Mouse (Mus musculus) right cerebral cortex, postnatal 14 days (tissue): ENCODE measurements at regions not wholly inside any gene's neighbourhood (a gene's known extent, or its start where the extent isn't known, plus 50 kb on each side); places are given as distances from the start of the nearest gene placed in this dataset.

ENCODE experiments used
- DNase-seq: peaks from one replicate; pipeline ENCODE4 v3.0.0; 2022

DNA sequence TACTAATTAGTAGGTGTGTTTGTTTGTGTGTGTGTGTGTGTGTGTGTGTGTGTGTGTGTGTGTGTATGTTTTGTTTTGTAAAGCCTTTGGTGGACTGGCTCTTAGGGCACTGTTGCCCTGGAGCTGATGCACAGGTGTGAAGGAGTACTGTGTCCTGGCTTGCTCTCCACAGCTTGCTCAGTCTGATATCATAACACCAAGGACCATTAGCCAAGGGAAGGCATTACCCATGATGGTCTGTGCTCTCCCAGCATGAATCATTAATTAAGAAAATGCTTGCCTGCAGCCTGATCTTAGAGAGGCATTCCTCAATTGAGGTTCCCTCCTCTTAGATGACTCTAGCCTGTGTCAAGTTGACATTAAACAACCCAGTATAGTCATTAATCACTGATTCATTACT lies 54.7 kb downstream of the Spry2 start:
- no peak for DNase-seq

DNA sequence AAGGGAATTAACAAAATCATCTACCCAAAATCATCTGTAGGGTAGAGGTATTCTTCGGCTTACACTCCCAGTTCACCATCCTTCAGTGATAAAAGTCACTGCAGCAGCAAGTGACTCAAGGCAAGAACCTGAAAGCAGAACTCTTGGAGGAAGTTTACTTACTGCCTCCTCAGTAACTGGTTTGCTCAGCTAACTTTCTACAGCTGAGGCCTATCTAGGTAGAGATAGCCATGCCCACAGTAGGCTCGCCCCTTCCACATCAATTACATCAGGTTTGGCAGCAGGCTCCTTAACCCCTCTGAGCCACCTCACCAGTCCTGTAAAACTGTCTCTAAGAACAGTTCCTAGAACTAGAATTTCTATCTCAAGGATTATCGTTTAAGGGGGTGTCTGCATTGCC lies 59.1 kb downstream of the Spry2 start:
- no peak for DNase-seq

DNA sequence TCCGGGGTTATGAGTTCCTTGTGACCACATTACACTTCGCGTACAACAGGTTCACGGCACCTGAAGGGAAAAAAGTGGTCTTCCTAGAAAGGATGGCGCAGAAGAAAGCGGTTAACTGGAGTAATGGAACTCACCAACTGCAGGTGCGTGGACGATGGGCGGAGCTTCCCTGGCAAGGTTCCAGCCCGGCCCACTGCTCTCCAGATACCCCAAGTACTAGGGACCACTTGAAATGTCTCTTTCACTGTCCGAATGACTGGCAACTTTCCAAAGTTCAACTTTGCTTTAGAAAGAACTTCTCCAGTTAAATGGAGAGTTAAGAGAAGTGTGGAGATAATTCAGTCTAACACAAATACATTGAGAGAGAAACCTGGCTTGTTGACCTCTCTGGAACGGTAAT lies 65.9 kb downstream of the Spry2 start:
- no peak for DNase-seq

DNA sequence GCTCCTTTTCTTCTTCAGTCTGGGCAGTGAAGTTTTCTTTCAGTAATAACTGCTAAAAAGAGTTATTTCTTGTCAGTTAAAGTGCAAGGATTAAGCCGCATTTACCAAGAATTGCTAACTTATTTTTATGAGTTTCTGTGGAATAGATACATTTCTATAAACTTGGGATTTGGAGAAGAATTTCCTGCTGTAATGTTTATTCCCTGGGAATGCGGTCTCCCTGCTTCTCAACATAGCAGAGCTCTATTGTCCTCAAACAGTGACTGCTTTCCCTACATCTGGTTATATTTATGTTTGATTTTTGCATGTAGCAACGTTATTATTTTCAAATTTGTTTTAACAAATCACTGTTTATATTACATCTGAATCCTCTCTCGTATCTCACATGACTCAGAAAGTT lies 66.3 kb downstream of the Spry2 start:
- DNase-seq, result no peak

DNA sequence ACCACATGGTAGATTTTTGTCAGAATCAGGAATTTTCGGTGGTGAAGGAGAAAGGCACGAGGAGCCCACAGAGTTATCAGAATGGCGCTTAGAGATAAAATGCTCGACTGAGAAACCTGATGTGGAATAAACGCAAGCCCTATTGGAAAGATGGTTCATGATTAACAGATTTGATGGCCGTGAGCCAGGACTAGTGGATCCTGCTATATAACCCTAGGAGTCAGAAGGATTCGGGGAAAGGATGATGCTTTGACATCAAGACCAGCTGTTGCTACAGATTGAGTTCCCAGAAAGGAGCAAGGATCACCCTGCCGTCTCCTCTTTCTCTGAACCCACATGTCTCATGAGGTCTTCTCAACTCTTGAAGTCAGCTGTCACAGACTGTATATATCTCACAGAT lies 73.5 kb downstream of the Spry2 start:
- DNase-seq, result no peak

DNA sequence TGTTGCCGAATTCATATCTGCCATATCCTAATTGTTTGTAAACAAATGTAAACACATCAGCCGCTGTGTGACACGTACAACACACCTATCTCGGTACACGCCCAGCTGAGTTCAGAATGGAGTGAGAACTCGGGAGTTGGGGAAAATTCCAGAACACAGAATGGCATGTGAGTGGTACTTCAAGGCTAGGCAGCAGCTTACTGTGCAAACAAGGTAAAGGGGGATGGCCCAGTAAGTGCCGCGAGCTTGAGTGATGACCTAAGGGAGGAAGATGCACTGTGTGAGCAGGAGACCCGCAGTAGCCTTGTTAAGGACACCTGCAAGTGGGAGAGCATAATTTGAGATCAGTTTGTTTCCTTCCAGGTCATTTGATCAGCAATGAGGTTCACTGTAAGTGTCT lies 74.0 kb downstream of the Spry2 start:
- no peak for DNase-seq

DNA sequence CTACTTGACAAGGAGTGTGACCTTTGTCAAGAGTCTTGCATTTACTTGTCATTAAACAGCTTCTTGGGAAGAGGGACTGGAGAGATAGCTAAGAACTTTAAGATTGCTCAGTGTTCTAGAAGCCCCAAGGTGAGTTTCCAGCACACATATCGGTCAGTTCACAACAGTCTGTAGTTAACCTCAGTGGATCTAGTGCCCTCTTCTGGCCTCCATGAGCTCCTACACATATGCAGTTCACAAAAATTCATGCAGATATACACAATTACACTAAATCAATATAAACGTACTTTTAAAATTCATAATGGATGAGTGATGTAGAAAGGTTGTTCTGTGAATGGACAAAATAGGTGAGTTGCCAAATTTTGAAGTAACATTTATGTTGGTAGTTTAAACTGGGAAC lies 77.1 kb downstream of the Spry2 start:
- DNase-seq, result no peak

DNA sequence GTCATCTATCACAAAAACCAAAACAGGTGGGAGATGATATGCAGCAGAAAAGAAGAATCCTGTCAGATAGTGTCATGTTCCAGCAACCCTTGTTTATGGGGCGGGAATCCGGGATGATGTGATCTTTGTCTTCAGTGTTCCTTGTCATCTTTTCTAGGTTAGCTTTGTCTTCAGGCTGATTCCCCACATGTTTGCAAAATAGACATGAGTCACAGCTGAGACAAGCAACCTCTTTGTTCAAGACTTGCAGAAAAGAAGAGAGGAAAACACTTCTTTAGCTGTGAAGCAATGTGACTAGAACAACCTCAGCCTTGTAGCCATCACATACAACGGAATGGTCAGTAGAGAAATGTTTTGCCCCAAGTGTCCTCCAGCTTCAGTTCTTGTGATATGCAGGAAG lies 77.8 kb downstream of the Spry2 start:
- no peak for DNase-seq

DNA sequence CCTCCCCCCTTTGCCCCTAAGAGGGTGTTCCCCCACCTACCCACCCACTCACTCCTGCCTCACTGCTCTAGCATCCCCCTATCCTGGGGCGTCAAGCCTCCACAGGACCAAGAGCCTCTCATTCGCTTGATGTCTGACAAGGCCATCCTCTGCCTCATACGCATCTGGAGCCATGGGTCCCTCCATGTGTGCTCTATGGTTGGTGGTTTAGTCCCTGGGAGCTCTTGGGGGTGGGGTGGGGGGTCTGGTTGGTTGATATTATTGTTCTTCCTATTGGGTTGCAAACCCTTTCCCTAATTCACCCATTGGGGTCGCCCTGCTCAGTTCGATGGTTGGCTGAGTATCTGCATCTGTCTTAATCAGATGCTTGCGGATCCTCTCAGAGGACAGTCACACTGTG lies 79.1 kb downstream of the Spry2 start:
- no peak for DNase-seq

DNA sequence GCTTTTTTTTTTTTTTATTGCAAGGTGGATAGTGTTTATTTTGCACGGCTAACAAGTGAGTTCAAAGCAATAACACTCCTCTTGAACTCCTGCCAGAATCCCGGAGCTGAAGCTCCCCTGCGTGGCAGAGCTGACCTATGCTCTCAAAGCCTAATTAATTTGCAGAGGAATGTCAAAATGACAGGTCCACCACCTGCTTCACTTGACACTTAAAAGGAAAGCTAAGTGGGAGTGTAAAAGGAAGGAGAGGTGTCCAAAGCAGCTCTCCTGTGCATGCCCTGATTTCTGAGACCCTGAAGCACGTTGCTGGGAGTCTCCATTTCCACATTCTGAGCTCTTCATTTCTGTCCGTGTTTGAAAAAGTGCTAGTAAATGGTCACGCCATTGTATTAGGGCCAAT lies 80.8 kb downstream of the Spry2 start:
- no peak for DNase-seq

DNA sequence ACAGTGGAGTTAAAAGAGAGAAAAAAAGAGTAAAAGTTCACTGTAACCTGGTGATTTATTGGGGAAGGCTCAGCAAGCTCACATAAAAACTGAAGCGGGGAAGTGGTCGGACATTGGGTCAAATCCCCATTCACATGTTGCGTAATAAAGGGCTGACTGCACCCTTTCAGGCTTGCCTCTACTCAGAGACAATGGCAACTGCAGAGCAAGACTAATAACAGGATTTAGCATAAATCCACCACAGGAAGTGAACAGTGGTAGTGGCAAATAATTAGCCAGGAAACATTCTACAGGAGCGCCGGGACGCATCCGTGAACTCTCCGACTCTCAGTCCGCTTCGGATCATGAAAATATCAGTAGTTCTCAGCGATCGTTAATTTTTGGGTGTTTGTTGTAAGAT lies 81.3 kb downstream of the Spry2 start:
- no peak for DNase-seq

DNA sequence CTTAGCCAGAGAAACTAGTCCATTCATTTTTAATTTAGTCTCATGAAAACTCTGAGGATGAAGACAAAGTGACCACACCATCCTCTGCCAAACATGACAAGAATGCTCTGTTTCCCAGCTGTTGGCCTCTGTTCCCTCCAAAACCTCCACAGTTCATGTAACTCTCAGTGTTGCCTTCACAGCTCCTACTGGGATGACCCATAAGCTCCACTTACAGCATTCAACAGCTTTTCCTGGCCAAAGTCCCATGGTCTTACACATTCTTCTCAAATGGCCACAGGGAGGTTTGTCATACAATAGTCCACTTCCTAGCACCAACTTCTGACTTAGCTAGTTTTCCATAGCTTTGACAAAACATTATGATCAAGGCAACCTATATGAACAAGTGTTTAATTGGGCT lies 83.0 kb downstream of the Spry2 start:
- DNase-seq, result no peak

DNA sequence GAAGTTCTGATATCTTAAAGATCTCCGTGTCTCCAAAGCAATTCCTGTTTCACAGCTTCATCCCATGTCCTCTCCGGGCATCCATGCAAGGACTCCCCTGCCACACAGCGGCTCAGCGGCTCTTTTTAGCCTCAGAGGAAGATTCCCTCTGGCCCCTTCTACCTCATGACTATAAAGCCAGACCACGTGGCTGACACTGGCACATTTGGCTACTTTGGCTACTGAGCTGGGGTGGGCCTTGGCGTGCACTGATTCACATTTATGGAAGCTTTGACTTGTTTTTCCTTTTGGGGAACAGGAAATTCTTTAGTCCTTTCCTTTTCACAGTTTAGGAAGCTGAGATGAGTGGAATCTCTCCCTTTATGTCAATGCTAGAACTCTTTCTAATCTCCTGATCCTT lies 83.5 kb downstream of the Spry2 start:
- no peak for DNase-seq

DNA sequence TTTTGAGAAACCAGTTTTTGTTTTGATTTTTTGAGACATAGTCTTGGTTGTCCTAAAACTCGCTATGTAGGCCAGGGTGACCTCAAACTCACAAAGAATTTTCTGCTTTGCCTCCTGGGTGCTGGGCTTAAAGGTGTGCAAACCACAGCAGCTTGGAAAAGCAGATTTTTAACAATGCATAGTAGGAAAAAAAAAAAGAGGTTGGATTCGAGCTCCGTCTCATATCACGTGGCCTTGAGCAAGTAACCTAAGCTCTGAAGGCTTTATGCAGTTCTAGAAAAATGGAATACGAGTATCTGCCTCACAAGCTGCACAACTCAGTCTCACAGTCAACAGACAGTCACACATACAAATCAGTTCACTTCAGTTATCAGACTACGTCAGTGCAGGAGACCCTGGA lies 90.9 kb downstream of the Spry2 start:
- no peak for DNase-seq

DNA sequence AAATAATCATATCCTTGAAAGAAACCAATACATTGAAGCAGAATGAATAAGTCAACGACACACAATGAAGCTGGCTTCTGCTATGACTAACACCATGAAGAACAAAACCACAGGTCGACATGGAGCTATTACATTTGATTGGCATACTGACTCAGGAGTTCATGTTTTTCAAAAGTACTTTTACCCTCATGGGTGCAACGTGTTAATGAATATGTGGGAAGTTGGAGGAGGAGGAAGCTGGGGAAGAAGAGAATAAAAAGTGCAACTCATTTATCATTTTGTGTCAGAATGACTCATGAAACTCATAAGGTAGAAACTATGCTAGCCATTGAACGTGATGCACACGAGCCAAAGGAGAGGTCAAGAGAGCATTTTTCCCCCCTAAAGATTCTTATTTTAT lies 91.3 kb downstream of the Spry2 start:
- DNase-seq, result no peak

DNA sequence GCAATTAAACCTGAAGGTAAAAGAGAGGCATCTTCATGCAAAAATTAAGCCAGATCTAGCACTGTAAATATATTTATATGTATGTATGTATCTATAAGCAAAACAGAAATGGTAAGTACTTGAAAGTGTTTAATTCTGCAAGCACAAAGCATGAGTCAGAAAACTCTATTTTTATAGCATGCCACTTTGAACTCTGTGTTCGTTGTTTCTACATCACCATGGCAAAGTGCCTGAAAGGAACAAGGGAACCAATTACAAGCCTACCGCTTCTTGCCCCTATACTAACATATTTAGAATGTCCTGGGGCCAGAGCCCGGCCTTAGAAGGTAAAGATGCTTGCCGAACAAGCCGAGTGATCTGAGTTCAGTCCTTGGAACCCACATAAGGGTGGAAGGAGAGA lies 91.9 kb downstream of the Spry2 start:
- DNase-seq, result no peak

DNA sequence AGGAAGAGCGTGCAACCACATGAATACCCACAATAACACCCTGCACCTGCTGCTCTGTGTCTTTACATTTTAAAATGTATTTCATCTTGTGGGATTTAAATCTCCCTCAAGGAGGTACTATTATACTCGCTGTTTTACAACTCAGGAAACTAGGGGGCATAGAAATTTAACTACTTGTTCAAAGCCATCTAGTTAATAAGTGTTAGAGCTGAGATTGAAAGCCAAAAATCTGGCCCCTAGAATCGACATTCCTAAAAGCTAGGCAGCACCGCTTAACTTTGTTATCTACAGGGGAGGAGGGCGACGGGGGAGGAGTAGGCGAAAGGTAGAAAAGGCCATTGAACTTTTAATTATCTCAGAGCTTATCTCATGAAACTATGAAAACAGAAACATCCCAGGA lies 93.3 kb downstream of the Spry2 start:
- no peak for DNase-seq

DNA sequence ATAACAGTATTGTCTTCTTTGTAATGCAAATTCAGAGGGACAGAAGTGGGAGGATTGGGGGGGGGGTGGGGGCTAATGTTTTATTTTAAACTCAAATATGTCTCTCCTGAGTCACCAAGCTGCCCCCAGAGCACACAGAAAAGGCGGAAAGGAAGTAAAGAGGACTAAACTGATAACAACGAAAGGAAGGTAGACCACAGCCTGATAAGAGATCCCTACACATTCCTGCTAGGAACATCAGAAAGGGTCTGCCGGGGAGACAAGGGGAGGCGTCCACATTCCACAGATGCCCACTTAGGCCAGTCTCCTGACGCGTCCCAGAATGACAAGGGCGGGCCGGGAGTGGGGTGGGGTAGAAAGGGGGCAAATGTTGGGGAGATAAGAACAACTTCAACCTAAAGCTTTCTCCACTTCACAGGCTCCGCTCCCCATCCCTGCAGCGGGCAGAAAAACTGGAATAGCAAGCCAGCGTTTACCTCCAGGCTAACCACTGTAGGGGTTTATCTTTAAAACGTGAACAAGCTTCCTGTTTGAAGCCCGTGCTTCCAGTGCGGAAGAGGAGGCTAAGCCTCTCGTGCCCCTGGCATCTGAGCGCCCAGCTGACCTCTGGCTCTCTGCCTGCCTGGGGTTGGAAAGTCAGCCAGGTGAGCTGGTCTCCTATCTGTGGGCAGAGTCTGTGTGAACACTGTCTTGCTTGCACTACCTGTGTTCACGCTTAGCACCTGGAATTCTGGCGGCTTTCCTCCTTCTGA lies 93.9 kb downstream of the Spry2 start:
- DNase-seq, result no peak

DNA sequence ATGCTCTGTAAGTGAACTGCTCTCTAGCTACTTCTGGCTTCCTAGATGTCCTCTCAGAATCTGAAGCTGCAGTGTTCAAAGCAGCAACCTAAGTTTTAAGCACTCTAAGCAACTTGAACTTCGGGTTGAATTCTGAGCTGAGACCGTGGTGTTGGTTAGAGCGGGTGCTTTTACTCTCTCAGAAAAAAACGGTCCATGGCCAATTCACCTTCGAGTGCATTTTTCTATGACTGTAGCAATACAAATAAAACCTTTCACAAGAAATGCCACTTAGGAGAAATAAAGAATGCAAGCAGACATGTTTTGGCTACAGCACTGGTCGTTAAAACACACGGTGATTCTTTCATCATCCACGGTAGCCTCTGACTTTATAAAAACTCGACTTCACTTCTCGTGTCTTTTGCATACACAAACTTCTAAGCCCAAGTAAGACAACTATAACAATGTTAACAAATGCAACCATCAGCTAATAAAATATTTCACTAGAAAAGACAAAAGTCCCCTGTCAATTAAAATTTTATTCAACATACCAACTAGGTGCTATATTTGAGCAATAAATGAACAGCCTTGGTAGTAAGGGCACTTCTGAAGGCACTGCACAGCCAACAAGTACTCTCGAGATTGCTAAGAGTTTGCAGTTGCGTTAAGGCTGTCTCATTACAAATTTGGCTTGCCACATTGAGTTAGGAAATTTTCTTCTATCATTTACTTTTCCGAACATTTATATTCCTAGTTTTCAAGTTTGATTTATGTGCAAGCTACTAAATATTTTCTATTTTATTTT lies 96.3 kb downstream of the Spry2 start:
- no peak for DNase-seq

DNA sequence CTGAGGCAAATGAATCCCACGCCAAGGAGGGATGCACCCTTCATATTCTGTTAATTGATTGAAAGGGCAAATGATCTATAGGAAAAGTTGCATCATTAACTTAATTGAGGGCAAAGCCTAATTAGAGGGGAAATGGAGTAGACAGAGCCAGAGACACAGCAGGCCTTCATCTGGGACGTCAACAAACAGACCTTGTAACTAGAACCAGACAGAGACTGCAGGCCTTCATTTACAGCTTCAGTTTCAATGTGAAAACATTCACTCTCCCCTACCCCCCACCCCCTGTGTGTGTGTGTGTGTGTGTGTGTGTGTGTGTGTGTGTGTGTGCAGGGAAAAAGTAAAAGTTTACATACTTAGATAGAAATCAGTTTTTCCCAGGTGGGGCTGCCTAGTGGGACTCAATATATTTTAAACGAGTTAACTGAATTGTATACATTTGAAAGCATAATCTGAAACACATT lies 97.2 kb downstream of the Spry2 start:
- no peak for DNase-seq

DNA sequence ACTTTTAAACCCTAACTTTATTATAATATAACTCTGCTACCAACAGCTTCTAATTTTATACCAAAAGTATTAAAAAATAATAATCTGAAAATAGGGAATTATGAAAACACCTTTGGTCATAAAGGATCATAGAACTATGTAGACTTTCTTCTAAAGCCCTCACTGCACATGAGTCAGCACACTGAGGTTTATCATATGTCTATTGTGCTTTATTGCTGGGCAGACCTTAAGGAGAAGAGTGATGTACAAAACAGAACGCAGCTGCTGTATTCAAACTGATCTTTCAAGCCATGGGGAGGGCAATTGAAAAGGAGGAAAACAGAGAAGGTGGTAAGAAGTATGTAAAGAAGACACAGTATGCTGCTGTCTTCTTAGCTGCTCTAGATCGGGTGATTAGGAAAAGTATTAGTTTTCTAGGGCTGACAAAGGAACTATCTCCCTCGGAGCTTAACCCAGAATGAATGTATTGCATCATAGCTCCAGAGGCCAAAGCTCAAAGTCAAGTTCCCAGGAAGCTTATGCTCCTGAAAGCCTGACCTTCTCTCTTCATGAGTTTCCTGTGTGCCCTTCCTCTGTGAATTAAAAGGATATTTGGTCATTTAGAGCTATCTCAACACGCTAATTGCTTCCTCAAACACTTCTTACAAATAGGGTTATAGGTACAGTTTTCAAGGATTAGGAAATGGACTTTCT lies 103.5 kb downstream of the Spry2 start:
- DNase-seq, result no peak

DNA sequence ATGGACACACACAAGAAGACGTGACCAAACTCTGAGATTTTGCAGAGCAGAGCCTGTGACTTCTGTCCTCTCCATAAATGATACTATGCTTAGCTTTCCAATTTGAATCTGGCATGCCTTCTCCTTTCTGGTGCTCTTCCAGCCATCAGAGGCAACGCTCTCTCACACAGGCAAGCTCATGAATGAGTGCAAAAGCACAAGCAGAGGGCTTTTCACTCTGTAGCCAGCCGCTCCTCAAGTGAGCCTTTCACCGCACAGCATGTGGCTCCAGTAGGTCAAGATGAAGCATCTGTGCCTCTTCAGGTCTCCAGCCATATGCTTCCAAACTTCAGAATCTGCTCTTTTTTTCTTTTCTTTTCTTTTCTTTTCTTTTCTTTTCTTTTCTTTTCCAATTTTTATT lies 106.2 kb downstream of the Spry2 start:
- no peak for DNase-seq

DNA sequence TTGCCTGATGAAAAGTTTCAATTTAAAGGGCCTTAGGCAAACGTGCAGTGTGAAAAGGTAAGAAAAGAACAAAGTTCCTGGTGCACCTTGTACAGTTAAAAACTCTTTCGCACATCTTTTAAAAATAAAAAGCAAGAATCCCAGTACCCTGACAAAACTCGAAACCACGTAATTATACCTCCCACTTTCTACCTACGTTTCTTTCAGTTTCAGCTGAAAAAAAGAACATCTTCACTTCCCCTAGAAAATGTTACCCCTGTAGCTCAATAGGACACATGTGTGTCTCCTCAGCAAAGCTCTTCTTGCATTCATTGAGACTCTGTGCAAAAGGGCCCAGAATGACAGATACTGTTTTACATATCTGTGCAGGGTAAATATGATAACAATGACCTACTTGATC lies 113.2 kb downstream of the Spry2 start:
- DNase-seq, result no peak

DNA sequence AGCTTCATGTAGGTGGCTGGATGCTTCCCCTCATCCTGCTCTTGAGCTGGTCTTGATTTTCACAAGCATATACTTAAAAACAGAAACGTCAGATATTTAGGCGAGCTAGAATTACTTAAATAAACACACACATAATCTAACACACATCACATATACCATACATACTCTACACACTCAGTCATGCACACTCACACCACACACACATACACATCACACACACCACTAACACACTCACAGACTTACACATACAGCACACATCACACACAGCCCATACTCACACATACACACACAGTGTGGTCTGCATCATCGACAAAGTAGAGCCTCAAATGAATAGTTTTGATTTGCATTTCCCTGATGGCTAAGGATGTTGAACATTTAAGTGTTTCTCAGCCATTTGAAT lies 116.9 kb downstream of the Spry2 start:
- no peak for DNase-seq
